Mouse (Mus musculus) cerebellum, adult 9-10 months (tissue): ENCODE measurements at regions not wholly inside any gene's neighbourhood (a gene's known extent, or its start where the extent isn't known, plus 50 kb on each side); places are given as distances from the start of the nearest gene placed in this dataset.
"Not testable (repeated sequence)": the region's sequence is repeated elsewhere in the genome, so short reads cannot be mapped to it uniquely, and the experiment has no call there.

Experiments
- DNase-seq: peaks from one replicate; pipeline ENCODE4 v3.0.0; 2022

DNA sequence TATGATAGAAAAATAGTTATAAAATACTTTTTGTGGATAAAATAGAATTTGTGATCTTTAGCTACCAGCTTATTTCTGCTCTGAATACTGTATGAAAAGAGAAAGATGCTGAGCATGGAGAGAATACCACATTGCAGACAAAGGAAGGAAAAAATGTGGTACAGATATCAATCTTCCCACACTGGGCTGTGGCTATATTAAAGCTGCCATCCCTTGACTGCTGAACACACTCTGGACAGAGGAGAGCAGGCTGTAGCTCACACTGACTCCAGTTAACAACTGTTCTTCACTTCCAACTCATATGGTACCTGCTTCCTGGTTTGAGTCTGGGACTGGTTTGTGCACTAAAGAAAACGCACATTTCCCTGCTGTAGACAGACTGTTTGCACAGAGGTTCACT, 76.7 kb upstream of the Try4 start:
- no peak for DNase-seq

GRCm38 (mm10) chr6:41218415-41218814, 83.7 kb upstream of the Try4 start:
- no peak for DNase-seq

- no peak for DNase-seq
These were observed 86.2 kb upstream of the Try4 start for GRCm38 (mm10) chr6:41215857-41216256.

GRCm38 (mm10) chr6:41205864-41206263, 96.2 kb upstream of the Try4 start:
- no peak for DNase-seq

GRCm38 (mm10) chr6:41202882-41203281, 99.2 kb upstream of the Try4 start:
- DNase-seq: no peak

GRCm38 (mm10) chr6:41202302-41202701, 99.8 kb upstream of the Try4 start:
- no peak for DNase-seq

GRCm38 (mm10) chr6:41194464-41194863, 107.6 kb upstream of the Try4 start:
- DNase-seq: no peak

DNA sequence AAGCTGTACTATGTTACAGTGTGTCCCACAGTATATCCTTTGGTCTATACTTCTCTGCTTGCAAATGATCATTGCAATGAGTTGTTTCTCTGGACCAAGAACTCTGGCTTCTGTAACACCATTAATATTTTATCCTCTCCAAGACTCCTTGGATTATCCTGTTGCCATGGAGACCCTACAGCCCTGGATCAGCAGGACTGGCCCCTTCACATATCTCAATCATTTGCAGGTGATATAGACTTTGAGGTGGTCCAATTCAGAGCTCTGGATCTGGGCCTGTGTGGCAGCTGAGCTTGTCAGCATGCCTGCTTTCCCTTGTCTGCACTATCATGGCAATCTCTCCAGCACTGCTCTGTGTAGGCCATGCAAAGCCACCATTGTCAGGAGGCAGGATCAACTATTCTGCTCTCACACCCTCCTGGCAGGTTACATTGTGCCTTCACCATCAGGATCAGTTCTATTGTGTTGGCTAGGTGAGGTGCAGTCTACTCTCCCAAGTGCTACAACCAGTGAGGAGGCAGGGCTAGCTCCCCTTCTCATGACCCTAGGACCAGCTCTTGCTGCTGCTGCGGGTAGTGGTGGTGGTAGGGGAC, 110.2 kb upstream of the Try4 start:
- DNase-seq: no peak

DNA sequence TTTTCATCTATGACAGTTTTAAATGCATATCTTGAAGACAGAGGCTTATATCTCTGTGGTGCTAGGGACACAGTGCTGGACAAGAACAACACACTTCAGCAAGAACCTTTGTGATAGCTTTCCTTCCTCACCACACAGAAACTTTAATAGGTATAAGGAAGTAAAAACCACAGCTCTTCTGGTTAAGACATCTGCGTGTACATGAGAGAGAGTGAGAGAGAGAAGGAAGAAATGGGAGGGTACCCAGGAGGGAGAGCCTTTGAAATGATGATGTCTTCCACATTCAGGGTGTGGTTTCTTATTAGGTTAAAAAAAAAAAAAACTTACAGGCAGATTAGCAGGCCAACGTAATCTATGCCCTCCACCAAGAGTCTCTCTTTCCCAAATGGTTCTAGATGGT, 113.2 kb upstream of the Try4 start:
- DNase-seq: no peak

DNA sequence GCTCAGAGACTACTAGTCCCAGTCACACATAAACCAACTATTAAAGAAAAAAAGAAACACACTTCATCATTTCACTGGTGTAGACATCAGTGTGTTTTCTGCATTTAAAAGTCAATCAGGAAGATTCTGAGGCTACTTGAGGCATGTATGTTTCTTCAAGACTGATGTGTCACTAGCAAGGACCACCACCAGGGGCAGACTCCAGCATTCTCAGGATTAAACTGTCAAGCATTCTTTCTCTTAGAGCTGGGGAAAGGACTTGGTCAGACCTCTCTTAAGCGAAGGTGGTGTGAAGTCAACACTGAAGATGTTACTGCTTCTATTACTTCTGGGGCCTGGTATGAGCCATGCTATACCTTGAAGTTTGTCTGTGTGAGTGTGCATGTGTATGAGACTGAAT, 114.1 kb upstream of the Try4 start:
- DNase-seq: no peak

GRCm38 (mm10) chr6:41178896-41179295, 123.2 kb upstream of the Try4 start:
- no peak for DNase-seq

DNA sequence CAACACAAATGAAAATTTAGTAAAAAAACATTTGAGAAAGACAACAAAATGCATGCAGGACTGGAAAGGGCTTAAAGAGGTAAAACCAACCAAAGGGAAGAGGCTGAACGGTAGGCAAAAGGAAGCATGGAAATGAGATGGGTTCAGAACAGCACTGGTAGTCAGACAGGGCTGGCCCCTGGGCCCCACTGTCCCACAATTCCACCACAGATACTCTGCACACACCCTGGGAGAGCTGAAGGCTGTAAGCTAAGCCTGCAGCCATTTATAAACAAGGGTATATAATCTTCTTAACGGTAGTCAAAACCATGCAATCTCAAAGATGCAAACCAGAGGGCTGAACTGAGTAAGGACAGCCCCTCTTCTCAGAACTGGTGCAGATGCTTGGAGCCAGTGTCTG, 124.0 kb upstream of the Try4 start:
- DNase-seq: no peak

GRCm38 (mm10) chr6:41177152-41177551, 124.9 kb upstream of the Try4 start:
- DNase-seq: no peak

- no peak for DNase-seq
These were observed 126.0 kb upstream of the Try4 start for GRCm38 (mm10) chr6:41176034-41176433.

DNA sequence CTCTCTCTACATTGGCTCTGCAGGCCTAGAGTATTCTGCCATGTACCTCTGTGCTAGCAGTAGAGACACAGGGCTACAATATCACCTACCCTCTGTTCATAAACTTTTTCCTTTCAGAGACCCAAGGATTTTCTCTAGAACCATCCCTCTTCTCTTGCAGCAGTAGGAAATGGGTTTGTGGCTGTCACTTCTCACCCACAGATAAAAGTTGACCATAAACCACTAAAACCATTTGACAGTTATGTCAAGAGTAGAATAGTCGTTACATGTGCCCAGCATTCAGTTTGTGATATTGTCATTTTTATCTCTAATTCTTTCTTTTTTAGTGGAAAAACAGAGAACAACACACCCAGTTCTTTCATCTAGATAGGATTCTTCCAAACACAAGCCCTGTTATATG, 128.2 kb upstream of the 2210010C04Rik start:
- no peak for DNase-seq

DNA sequence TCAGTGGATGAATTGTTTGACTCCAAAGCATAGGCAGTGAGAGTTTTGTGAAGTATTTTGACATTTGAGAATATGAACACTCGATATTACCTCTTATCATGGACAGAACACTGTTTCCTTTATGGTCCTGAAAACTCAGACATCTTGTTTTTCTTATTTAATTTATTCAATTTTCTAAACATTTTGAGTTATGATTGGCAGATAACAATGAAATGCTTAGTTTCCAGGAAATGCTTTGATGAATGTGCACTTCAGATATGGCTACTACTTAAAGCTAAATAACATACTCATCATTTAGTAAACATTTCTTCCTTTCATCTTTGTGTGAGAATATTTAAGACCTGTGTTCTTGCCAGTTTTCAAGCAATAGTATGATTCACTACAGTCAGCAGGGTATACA, 126.4 kb upstream of the 2210010C04Rik start:
- DNase-seq: no peak

DNA sequence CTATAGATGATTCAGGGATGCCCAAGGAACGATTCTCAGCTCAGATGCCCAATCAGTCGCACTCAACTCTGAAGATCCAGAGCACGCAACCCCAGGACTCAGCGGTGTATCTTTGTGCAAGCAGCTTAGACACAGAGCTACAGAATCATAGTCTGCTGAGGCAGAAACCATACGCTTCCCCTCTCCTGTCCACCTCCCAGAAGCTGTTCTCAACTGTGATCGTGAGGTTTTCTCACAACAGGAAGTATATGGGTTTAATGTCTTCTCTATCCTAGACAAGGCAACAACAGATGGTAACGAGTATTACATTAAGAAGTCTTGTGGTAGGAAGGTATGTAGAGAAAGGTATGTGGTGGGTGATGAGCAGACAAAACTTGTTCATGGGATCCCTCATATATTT, 116.8 kb upstream of the 2210010C04Rik start:
- no peak for DNase-seq

GRCm38 (mm10) chr6:41151542-41151941, 116.2 kb upstream of the 2210010C04Rik start:
- DNase-seq: no peak

- DNase-seq: no peak
These were observed 105.6 kb upstream of the 2210010C04Rik start for GRCm38 (mm10) chr6:41140916-41141315.

DNA sequence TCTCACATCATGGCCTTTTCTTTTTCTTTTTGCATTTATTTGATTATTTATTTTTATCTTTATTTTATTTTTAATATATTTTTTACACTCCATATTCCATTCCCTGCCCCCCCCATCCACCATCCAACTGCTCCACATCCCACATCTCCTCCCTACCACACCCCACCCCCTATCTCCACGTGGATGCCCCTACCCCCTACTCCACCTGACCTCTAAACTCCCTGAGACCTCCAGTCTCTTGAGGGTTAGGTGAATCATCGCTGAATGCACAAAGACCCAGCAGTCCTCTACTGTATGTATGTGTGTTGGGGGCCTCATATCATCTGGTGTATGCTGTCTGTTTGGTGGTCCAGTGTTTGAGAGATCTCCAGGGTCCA, 102.1 kb upstream of the 2210010C04Rik start:
- DNase-seq: not testable (repeated sequence)

- peak; percentile 22 for DNase-seq
These were observed 101.5 kb upstream of the 2210010C04Rik start for GRCm38 (mm10) chr6:41136717-41137400.

DNA sequence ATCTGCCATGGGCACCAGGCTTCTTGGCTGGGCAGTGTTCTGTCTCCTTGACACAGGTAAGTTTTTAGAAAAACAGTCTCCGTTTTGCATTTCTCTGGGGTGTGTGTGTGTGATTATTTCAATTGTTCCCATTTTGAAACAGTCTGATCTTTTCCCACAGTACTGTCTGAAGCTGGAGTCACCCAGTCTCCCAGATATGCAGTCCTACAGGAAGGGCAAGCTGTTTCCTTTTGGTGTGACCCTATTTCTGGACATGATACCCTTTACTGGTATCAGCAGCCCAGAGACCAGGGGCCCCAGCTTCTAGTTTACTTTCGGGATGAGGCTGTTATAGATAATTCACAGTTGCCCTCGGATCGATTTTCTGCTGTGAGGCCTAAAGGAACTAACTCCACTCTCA, 99.9 kb upstream of the 2210010C04Rik start:
- no peak for DNase-seq

GRCm38 (mm10) chr6:41129906-41130305, 94.6 kb upstream of the 2210010C04Rik start:
- DNase-seq: no peak

- DNase-seq: no peak
These were observed 92.5 kb upstream of the 2210010C04Rik start for GRCm38 (mm10) chr6:41127816-41128215.

GRCm38 (mm10) chr6:41126855-41127254, 91.5 kb upstream of the 2210010C04Rik start:
- DNase-seq: no peak
